Mouse (Mus musculus) mature B cell (primary cell): ENCODE results near the gene Eif4e3.

Experiments used
- in situ Hi-C: fragments of 300-500 bp; cut with MboI; formaldehyde crosslinking; loops from 2 replicates; pipeline ENCODE4 v1.14.3; 2019

Gene Eif4e3

DNA sequence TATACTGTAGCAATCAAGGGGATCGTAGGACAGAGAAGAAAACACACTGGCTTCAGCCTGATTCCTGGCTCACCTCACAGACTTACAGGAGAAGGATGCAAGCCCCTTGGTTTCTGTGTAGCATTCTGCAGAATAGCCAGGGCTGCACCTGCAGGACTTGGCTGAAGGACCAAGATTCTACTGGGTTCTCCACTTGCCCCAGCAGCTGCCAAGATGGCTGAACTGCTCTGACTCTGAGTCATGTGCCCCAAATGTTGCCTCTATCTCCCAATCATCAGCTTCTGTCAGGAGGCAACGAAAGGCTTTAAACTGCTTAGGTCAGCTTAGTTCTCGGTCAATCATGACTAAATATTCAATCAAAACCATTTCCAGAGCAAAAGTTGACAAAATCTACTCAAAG is 42.0 kb downstream of the Eif4e3 start:
- in situ Hi-C loops, result no loop called here

DNA sequence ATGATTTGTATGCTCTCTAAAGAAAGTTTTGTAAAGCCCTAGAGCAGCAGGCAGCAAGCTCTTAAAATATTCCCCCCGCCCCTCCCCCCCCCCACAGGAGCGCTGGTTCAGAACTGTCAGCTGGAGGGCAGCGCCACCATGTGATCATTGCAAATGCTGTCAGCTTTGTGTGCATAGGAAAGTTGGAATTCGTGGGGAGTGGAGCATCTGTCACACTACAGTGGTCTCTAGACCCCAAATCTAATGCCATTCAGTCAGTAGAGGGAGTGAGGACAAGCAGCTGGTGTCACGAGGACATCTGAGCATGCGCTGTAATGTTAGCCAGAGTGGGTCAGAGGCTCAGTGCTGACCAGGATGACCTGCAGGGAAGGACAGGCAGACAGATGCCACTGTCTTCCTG is 42.9 kb downstream of the Eif4e3 start:
- in situ Hi-C loops, result no loop called here

DNA sequence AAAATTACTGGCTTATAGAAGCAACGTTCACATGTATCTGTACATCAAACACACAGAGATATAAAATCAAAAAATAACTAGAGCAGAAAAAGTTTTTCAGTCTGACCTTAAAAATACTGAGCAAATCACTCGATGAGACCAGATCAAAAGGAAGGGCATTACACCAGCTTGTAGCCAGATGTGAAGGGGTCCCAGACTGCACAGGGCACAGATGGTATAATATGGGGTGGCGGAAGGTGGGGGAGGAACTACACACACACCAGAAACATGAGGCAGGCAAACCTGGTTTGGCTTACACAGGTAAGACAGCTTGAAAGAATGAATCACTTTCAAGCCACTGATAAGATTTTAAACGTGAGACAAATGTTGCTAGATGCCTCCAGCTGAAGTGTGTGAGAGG is 45.4 kb downstream of the Eif4e3 start:
- in situ Hi-C loops, result no loop called here

- in situ Hi-C loops, result no loop called here
Measured at GRCm38 (mm10) chr6:99620471-99620870, 46.1 kb downstream of the Eif4e3 start.

GRCm38 (mm10) chr6:99619964-99620363 is 46.6 kb downstream of the Eif4e3 start:
- in situ Hi-C loops, result no loop called here

DNA sequence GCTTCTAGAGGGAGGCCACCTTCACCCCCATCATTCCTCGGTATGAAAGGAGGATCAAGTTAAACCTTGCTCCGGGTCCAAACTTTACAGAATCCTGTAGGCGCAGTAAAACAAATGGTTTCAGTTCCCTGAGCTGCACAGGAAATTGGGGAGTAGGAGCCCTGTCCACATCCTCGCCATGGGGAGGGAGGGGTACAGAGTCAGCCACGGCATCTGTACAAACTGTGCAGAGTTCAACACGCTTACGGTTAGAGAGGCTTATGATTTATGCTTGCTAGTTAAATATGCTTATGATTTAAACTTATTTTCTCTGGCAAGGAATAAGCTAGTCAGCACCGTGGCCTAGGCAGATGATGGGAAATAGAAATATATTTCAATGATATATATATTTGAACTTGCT is 47.1 kb downstream of the Eif4e3 start:
- in situ Hi-C loops, result no loop called here

GRCm38 (mm10) chr6:99617867-99618266 is 48.7 kb downstream of the Eif4e3 start:
- in situ Hi-C loops, result no loop called here

DNA sequence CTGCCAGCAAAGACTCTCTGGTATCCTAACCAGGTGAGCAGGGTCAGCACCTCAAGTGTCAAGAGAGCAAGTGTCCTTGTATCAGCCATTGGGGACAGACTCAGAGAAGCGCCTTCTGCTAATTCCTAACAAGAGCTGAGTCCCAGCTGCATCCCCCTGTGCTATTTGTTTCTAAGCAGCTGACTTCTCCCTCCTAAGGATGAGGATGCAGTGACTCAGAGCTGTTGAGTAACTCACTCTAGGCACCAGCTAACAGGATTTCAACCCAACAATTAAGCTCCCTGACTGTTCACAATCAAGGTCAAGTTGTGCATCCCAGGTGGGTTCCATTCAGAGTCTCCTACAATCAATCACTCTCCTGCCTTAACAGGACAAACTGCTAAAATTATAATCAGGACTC is 49.2 kb downstream of the Eif4e3 start:
- in situ Hi-C loops, result no loop called here

DNA sequence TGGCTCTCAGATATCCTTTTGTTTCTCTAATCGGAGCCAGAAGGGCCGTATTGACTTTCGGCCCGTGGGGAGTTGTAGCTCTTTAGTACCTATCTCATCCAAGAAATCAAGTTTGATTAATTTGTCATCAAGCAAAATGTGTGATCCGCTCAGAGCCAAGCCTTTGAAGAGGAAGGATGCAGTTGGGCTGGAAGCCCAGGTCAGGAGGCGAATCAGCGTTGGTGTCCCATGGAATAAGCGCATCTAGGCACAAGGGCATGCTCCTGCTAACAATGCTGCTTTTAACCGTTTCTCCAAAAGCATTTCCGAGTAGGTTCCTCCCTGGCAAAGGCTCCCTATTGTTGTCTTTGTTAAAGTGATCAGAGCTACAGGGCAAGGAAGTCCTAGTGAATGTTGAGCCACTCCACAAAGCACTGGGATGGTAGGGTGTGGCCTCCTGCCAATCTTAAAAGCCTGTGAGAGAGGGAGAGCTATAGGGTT is 51.3 kb downstream of the Eif4e3 start:
- in situ Hi-C loops, result no loop called here

DNA sequence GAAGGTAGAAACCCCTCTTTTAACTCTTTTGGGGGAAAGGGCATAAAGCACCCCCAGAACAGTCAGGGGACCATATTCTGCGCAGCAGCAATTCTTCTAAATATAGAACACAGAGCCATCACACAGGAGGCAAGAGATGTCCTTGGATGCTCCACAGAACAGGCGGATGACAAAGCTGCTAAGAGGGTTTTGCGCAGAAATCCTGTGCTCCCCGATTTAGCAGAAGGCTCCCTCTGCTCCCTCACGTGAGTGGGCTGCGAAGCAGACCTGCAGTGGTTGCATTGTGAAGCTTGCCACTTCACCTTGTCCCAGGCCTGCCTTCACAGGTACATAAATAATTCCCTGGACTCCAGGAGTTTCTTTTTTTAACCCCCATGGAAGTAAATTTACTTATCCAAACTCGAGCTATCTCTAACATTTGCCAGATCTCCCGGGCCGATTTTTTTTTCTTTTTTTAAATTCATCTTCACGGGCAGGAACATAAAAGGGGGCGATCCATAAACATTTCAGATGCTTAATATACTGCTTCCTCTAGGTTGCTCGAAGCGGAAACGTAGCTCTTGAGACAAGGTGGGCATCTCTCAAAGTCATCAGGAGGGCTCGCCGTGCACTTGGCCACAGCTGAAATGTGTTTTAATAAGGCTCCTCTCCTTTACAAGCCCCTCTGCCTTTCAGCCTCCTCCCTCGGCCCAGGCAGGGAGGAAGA is 51.9 kb downstream of the Eif4e3 start:
- in situ Hi-C loops, result no loop called here

- in situ Hi-C loops, result no loop called here
Measured at GRCm38 (mm10) chr6:99611866-99612265, 54.7 kb downstream of the Eif4e3 start.

- in situ Hi-C loops, result no loop called here
Measured at GRCm38 (mm10) chr6:99610454-99611427, 55.8 kb downstream of the Eif4e3 start.

- in situ Hi-C loops, result loop anchor here (10.0 kb wide), 1 partner anchor 1501 kb away; no protein-coding TSS in a partner anchor
Measured at GRCm38 (mm10) chr6:99606079-99606478, 60.5 kb downstream of the Eif4e3 start.

- in situ Hi-C loops, result loop anchor here (10.0 kb wide), 1 partner anchor 1500 kb away; no protein-coding TSS in a partner anchor
Measured at GRCm38 (mm10) chr6:99604758-99605157, 61.8 kb downstream of the Eif4e3 start.

- in situ Hi-C loops, result loop anchor here (10.0 kb wide), 1 partner anchor 1498 kb away; no protein-coding TSS in a partner anchor
Measured at GRCm38 (mm10) chr6:99602434-99602833, 64.1 kb downstream of the Eif4e3 start.

GRCm38 (mm10) chr6:99600886-99601285 is 65.7 kb downstream of the Eif4e3 start:
- in situ Hi-C loops, result loop anchor here (10.0 kb wide), 1 partner anchor 1496 kb away; no protein-coding TSS in a partner anchor

DNA sequence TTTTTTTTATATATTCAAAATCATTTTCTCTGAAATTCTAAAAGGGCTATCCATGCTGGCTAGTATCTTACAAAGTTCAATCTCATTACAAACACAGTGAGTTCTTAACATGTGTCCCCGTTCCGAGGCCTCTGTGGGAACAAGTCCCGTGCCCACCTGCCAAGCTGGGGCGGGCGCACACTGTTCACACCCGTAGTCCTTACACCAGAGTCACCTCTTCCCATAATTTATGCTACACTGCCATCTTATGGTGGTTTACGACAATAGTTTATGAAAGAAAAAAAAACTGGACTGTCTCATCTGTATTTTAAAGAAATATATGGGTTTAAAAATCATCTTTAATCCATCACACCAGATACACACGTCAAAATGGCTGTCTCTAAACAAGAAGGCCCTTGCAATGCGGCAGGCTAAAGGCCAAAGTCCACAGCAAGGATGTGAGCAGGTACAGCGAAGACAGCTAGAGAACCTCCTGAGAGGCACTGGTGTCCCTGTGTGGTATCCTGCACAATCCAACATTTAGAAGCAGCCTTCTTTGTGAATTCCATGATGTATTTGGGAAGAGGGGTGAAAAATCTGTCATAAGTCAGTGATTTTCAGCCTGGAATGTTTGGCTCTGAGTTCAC is 66.3 kb downstream of the Eif4e3 start:
- in situ Hi-C loops, result loop anchor here (10.0 kb wide), 1 partner anchor 1495 kb away; no protein-coding TSS in a partner anchor

DNA sequence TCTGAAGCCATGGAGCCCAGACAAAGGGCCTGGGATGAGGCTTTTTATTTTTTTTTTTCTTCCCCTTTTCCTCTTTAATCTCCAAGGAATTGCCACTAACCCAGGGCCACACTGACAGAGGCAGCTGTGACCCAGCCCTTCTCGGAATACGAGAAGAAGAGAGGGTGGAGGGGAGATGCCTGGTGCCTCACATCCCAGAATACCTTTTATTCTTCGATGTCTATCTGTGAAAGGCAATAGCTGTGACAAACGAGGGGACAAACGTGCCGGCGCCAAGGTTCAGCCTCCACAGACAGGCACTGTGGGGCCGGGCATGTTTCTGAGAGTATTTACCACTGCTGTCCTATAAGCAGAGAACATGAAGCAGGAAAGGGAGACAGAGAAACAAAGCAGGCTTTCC is 66.9 kb downstream of the Eif4e3 start:
- in situ Hi-C loops, result loop anchor here (10.0 kb wide), 1 partner anchor 1495 kb away; no protein-coding TSS in a partner anchor

DNA sequence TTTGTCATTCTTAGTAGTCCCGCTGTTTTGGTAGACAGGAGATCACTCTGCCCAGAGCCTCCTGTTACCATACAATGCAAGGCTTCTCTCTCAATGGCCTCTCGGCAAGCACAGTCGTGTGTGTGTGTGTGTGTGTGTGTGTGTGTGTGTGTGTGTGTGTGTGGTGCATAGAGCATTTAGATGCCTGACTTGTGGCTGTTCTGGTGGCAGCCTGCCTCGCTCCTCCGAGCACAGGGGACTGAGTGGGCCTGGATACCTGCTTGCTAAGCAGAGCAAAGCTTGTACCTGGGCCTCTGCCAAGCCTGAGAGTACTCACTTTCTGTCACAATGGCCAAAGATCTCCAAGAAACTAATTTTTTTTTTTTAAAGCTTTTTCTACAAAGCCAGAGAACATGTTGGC is 67.3 kb downstream of the Eif4e3 start:
- in situ Hi-C loops, result no loop called here

DNA sequence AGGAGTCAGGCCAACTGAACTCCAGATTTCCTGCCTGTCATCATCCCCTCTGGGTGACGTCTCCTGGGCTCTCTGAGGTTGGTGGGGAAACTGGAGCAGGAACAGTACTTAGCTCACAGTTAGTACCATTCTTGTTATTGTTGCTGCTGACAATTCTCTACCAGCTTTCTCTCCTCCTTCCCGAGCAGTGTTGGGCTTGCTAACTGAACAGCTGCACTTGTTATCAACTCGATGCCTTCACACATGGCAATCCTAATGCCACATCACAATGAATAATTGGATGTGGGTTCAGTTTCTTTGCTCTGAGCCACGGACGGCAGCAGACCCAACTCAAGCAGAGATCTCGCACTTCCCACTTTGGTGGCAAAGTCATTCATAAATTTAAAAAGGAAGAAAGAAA is 89.5 kb downstream of the Eif4e3 start:
- in situ Hi-C loops, result no loop called here

GRCm38 (mm10) chr6:99575633-99576032 is 90.9 kb downstream of the Eif4e3 start:
- in situ Hi-C loops, result no loop called here
